Mouse (Mus musculus) spleen, postnatal 10 days (tissue): ENCODE results near the gene Cxcl12.

Experiments used
- DNase-seq, 2 experiments: peaks; one replicate each; pipeline ENCODE4 v3.0.0; 2021 to 2022; ENCODE audit warnings: low spot score in 2 of 2

Gene Cxcl12

GRCm38 (mm10) chr6:117175113-117175793 is 6.9 kb downstream of the Cxcl12 start:
- DNase-seq: no peak

GRCm38 (mm10) chr6:117176406-117176805 is 8.1 kb downstream of the Cxcl12 start:
- DNase-seq: no peak

DNA sequence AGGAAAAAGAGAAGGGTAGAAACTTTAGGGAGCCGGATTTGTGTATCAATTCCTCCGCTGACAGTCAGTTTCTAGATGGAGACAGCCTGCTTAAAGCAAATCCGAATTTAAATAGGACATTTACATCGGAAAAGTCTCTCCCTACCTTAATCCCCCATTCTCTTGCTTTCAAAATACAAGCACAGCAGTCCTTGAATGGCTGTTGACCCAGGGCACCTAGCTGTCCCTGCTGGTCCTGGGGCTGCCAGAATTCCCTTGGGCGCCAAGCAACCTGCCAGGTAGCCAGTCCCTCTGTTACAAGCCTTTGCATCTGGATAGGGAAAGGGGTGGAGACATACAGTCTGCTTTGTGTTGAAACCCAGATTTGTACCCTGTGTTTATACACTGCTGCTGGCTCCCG is 12.0 kb downstream of the Cxcl12 start:
- no peak for DNase-seq

GRCm38 (mm10) chr6:117185381-117185780 is 17.0 kb downstream of the Cxcl12 start:
- DNase-seq: no peak

DNA sequence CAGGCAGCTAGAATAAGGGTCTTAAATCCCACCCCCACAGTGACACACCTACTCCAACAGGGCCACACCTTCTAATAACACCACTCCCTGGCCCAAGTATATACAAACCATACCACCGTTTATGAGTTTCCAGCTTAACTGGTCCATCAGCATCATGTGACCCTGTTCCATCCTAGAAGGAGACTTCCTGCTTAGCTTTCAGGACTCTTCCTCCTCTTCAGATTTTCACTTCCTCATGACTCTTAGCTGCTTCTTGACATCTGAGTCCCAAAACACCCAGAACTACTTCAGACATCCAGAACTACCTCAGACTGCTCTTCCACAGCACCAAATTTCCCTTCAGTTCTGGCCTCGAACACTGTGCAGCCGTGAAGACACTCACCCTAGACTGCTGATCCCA is 22.1 kb downstream of the Cxcl12 start:
- DNase-seq: no peak

GRCm38 (mm10) chr6:117191741-117192140 is 23.4 kb downstream of the Cxcl12 start:
- no peak for DNase-seq

- no peak for DNase-seq
These were observed 24.3 kb downstream of the Cxcl12 start for GRCm38 (mm10) chr6:117192678-117193077.

DNA sequence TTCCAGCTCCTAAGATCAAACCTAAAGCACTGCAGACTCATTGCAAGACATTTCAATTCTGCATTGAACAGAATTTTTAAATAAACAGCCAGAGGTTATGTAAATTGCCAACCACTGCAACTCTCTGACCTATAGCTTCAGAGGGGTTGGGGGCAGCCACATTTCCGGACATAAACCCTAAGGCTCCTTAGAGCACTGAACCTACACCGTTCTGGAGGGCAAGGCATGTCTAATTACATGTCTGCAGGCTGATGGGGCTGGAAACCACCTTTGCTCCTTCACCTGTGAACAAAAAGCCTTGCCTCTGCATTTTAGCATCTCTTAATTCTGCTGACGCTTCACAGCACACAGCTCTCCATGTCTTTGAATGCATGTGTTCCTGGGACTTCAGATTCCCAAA is 26.9 kb downstream of the Cxcl12 start:
- DNase-seq: no peak

DNA sequence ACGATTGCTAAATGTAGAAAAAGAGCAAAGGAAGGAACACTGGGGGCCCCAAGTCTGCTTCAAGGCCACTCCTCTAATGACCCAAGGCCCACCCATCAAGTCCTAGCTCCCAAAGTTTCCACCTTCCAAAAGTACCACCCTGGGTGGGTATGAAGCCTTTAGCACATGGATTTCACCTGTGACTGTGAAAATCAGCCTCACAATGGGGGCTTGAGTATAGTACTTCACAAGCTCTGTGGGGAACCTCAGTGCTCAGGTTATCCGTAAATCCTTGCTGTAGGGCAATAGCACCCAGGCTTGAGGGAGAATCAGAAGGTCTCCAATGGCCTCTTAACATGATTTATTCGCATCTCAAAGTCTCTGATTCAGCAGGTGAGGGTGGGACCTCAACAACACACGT is 30.5 kb downstream of the Cxcl12 start:
- no peak for DNase-seq

DNA sequence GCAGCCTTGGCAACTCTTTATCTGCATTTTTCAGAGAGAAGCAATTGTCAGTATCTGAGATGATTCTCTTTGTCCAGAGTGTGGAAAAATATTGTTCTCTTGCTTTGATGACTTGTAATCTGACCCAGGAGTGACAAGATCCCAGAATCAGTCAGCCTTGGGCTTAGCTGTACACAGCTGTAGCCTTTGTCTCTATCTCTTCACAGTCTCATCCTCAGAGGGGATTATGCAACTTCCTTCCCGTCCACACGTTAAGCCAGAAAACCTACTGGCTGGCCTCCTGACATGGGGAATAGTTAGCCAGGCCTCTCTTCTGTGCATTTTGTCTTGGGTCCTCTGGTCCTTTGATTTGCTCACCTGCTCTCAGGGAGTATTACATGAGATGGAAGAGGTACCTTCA is 31.4 kb downstream of the Cxcl12 start:
- DNase-seq: no peak

- DNase-seq: no peak
These were observed 32.6 kb downstream of the Cxcl12 start for GRCm38 (mm10) chr6:117200916-117201315.

GRCm38 (mm10) chr6:117201396-117201795 is 33.1 kb downstream of the Cxcl12 start:
- DNase-seq: no peak

- DNase-seq: no peak
These were observed 33.5 kb downstream of the Cxcl12 start for GRCm38 (mm10) chr6:117201859-117202258.

GRCm38 (mm10) chr6:117202856-117203400 is 34.6 kb downstream of the Cxcl12 start:
- DNase-seq: no peak

DNA sequence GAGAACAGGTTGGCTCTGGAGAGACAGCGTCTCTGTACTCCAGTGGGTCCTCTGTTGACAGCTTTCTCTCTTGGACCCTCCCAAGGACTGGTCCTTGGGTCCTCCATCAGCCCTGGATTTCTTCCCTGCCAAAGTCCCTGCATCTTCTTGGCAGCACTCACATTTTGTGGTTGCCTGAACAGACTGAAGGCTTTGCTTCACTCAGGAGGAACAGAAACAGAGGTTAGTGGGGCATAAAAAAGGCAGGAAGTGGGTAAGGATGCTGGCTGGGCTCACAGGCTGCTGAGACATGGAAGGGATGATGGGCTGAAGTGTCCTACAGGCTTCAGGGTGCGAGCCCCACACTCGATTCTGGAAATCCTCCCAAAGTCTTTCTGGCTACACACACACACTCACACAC is 35.8 kb downstream of the Cxcl12 start:
- DNase-seq: no peak

DNA sequence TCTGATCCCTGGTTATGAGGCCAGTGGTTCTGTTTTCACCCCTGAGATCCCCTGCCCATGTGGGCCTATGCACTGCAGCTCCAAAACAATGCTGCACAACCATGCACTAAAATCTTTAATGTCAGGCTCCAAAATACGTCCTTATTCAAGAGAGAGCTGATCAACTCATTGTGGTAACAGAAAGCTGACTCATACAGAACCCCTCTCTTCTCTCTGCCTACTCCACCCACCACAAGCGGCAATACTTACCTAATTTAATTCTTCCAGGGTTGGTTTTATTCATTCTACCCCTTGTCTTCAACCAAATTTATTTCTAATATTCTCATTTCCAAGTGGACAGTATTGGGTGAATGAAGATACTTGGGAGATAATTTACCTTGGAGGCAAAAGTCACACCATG is 38.5 kb downstream of the Cxcl12 start:
- DNase-seq: no peak

DNA sequence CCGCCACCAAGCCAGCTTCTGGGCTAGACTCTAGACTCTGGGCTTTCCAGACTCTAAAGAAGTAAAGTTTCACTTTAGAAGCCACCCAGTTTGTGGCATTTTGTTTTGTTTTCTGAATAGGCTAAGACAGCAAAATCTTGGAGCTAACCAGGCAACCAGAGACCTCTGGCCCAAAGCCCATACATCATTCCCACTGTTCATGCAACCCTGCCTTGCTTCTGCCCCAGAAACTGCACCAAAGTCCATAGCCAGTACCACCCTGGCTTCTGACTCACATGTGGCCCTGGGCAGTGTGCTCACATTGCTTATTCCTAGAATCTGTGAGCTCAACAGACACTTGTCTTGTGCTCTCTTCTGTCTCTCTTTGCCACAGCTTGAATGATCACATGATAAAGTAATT is 39.0 kb downstream of the Cxcl12 start:
- DNase-seq: no peak

DNA sequence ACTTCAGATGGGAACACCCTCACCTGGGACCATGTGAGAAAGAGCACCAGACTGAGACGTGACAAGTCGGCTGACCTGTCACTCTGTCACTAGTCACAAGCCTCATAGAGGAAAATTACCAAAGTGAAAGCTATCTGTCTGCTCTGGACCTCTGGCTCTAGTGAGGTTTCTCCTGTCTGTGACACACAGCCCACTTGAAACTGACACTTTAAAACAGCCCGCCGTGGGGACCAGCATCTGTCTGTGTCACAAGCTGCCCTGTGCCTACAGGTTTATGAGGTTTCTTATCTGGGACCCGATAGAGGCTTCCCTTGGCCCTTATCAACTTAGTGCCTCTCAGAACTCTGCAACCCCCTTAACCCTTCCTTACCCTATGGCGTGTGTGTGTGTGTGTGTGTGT is 41.8 kb downstream of the Cxcl12 start:
- DNase-seq: no peak

DNA sequence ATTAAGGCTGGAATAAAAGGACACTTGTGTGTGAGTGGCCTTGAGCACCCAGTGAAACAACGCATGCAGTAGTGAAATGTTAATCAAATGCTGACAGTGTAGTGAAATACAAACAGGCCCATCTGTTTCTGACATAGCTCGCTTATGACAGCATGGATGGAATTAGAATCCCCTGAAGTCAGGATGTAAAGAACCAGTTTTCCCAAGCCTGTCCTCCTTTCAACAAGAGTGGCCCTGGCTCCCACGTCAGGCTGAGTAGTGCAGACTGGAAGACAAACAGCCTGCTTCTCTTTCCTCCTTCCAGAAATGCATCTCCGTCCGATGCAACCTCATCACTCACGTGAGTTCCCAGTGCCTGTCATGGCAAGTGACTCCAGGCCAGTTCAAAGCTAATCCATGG is 42.2 kb downstream of the Cxcl12 start:
- no peak for DNase-seq

- no peak for DNase-seq
These were observed 46.2 kb downstream of the Cxcl12 start for GRCm38 (mm10) chr6:117214506-117214905.

DNA sequence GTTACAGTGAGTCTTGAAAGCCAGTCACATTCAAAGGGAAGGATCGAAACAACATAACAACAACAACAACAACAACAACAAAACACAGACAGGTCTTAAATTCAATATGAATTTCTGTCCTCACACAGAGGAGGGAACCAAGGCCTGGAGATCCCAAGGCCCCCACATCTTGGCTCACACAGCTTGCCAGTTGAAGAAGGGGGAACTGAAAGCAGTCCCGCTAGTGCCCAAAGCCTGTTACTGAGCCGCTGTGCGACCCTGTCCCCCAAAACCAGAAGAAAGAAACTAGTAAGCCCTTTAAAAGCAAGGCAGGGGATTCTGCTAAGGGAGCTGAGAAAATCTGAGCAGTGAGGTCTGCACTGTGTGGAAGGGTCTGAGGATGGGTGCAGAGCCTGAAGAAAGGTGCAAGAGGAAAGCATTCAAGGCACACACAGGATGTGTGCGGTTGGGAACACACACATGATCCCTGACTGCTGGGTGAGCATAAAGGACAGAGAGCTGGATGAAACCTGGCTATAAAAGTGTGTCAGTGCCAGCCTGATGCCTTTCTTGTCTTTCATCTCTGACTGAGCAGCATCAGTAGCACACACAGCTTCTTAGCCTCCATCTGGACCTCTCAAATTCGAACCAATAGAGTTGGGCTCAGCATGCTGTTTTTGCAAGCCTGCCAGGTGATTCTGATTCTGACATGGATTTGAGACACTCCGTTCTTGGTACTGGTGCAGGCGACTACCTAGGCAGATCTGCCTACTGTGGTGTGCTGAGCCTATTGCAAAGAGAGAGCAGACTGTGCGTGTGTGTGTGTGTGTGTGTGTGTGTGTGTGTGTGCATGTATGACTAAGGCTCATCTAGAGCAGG is 50.3 kb downstream of the Cxcl12 start:
- no peak for DNase-seq

DNA sequence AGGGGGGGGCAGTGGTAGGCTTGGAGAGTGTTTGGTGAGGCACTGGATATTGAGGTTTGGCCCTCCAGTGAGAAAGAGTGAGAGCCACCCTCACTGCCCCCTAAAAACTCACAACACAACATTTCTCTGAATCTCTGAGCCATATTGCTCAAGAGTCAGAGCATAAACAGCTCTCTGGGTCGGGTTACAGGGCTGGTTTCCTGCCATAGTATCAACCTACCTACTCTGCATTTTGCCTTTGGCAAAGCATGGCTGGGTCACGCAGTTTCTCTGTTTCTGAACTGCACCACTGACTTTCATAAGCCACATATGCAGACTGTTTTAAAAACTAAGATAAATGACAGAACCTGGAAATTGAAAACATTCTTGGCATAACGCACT is 51.0 kb downstream of the Cxcl12 start:
- DNase-seq: no peak

DNA sequence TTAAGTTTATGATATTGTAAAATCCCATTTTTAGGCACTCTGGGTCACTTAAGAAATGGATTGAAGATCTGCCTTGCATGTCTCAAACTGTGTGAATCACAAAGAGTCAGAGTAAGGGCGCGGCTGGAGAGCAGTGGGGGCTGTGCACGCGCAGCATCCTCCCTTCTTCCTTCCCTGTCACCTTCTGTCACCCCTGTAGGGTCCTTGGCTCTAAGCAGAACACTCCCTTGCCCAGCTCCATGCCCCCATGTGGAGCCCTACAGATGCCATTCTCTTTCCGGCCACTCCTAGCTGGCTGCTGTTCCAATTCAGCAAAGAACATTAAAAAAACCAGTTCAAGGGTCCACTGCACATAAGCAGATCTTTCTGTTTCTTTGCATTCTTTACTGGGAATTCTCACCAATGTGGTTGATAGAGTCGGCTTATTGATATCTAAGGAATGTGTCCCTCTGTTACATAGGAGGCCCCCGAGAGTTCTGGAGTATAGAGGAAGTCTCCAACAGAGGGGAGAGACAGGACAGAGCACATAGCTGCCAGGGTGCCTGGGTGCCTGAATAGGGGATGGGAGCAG is 51.7 kb downstream of the Cxcl12 start:
- no peak for DNase-seq
